Mouse (Mus musculus) hindbrain, embryonic 11.5 days (tissue): ENCODE results near the gene Anp32b. TPM values are rescaled to one million over a fixed set of nuclear protein-coding genes. Genes with fewer than 3 reads are reported as not detected.

Experiments
- ATAC-seq: fragments of 200-750 bp; cut with Nextera tagmentation; 2 replicates; pipeline ENCODE4 v1.8.0; 2017; ENCODE audit warnings: mild to moderate bottlenecking, moderate TSS enrichment, moderate library complexity; ENCODE audit not compliant: low FRiP score
- DNase-seq: peaks from one replicate; pipeline ENCODE4 v3.0.0-alpha.2; 2015; ENCODE audit warnings: low spot score
- H3K27ac ChIP-seq: fragments of 300-500 bp; sonication (generic); 2 replicates; pipeline ENCODE4 v1.5.1; 2014; ENCODE audit warnings: mild to moderate bottlenecking, low read depth, low read length
- H3K27me3 ChIP-seq: fragments of 300-500 bp; sonication (generic); 2 replicates; pipeline ENCODE4 v1.6.1; 2014; ENCODE audit warnings: mild to moderate bottlenecking, low read length, moderate library complexity, mixed read lengths; ENCODE audit not compliant: control insufficient read depth, insufficient read depth
- H3K36me3 ChIP-seq: fragments of 300-500 bp; sonication (generic); 2 replicates; pipeline ENCODE4 v1.6.1; 2014; ENCODE audit warnings: mild to moderate bottlenecking, low read length, moderate library complexity, mixed read lengths; ENCODE audit not compliant: control insufficient read depth, insufficient read depth
- H3K4me1 ChIP-seq: fragments of 300-500 bp; sonication (generic); replicated peaks from 2 replicates; pipeline ENCODE4 v1.6.1; 2014; ENCODE audit warnings: low read length, mixed read lengths; ENCODE audit not compliant: control insufficient read depth, insufficient read depth
- H3K4me2 ChIP-seq: fragments of 300-500 bp; sonication (generic); replicated peaks from 2 replicates; pipeline ENCODE4 v1.6.1; 2014; ENCODE audit warnings: mild to moderate bottlenecking, low read depth, low read length
- H3K4me3 ChIP-seq: fragments of 300-500 bp; sonication (generic); 2 replicates; pipeline ENCODE4 v1.5.1; 2014; ENCODE audit warnings: low read depth, low read length
- H3K9ac ChIP-seq: fragments of 300-500 bp; sonication (generic); 2 replicates; pipeline ENCODE4 v1.6.1; 2014; ENCODE audit warnings: low read depth, low read length
- H3K9me3 ChIP-seq: fragments of 300-500 bp; sonication (generic); 2 replicates; pipeline ENCODE4 v1.6.1; 2016; ENCODE audit warnings: low read length; ENCODE audit not compliant: control insufficient read depth
- whole genome bisulfite sequencing: fragments of 180-500 bp; shearing (Covaris S2); extraction: QIAGEN DNeasy Blood & Tissue Kit; methylation state at CpG from one replicate; pipeline ENCODE4 v1.1.7; 2014; 5-methylcytosine and 5-hydroxymethylcytosine counted together
- polyA plus RNA-seq: library from polyadenylated mRNA; unstranded; fragments of >200 nt; fragmentation: Nextera tagmentation; extraction: Ambion mirVana; gene quantifications from 2 replicates; pipeline ENCODE4 v1.2.1, GENCODE M21; 2014

Anp32b gene
- polyA plus RNA-seq, 1 experiment from 2014 or later, result 285 TPM

DNA sequence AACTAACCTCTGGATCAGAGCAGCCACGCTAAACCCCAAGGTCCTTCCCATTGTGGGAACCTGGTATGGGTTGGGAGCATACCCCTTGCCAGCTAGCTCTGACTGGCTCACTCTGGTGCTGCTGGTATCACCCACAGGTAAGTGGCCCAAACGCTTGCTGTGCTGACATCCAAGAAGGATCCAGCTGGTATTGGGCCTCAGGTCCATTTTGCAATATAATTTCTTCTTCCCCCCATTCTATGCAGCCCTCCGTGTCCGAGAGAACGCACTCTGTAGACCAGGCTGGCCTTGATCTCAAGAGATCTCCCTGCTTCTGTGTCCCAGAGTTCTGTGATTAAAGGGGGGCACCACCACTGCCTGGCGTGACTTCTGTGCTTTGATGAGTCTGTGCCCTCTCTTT lies 42.4 kb downstream of the Anp32b start:
- Histone ChIP-seq H3K36me3 (no peaks in the 10 kb centered on the region), H3K4me3 (no peak overlapping the region), H3K27ac (no peak overlapping the region), H3K4me2 (no peak overlapping the region), H3K9me3 (no peaks in the 10 kb centered on the region), H3K27me3 (no peaks in the 10 kb centered on the region), H3K9ac (no peak overlapping the region), H3K4me1 (no peaks in the 10 kb centered on the region)
- DNase-seq, result no peak
- WGBS, result 96% methylated on average over 6 of the region's 6 CpGs
- no peak for ATAC-seq

DNA sequence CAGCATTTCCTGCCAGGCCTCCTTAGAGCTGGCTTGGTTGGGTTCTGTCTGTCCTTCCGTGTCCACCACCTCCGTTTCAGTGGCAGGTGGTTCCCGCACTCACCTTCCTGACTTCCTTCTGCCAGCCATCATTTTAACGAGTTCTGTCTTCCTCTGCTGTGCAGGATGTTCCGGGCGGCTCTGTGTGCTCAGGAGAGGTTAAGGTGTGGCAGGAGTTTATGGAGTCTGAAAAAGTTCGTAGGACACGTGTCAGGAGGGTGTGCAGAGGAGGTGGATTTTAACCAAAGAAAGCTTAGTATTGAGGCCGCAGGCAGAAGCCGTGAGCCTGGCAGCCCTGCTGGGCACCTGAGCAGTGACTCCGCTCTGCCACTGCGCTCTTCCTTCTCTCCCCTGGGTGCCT lies 44.8 kb downstream of the Anp32b start:
- no peak overlapping the region for H3K27ac ChIP-seq
- no peak overlapping the region for H3K4me3 ChIP-seq
- H3K9me3 ChIP-seq, result no peaks in the 10 kb centered on the region
- 89% methylated on average over 12 of the region's 12 CpGs for WGBS
- H3K4me1 ChIP-seq, result no peaks in the 10 kb centered on the region
- DNase-seq (no peak), ATAC-seq (no peak)
- H3K36me3 ChIP-seq, result no peaks in the 10 kb centered on the region
- H3K9ac ChIP-seq, result no peak overlapping the region
- no peak overlapping the region for H3K4me2 ChIP-seq
- 0 out of 2 replicates have a peak, but pooled peaks cover 4% of the 10 kb centered on the region for H3K27me3 ChIP-seq

DNA sequence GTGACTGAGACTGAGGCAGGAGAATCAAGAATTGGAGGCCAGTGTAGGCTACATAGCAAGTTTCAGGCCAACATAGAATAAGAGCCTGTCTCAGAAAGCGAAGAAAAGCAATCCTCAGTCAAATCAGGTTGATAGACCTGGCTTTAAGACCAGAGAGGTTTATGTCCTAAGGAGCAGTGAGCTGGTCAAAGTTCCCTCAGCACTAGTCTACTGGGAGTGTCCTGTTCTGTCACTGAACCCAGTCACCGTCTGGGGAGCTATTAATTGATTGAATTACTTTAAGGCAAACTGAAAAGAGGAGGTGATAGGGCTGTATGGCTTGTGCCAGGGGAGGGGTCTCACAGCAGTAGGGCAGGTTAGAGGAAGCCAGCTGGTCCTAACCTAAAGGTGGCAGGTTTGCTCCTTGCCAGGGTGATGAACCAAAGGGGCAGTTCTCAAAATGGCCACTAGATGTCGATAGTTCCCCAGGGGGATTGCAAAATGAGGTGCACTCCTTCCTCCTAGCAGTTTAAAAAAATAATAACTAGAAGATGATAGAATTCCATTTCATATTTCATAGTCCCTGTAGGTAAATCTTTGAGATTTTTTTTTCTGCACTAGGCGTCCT lies 46.7 kb downstream of the Anp32b start:
- DNase-seq, result peak; percentile 80
- H3K4me3 ChIP-seq, result no peak overlapping the region
- no peaks in the 10 kb centered on the region for H3K9me3 ChIP-seq
- 0 out of 2 replicates have a peak, but pooled peaks cover 4% of the 10 kb centered on the region for H3K27me3 ChIP-seq
- no peak overlapping the region for H3K9ac ChIP-seq
- no peak for ATAC-seq
- H3K27ac ChIP-seq, result no peak overlapping the region
- no peaks in the 10 kb centered on the region for H3K36me3 ChIP-seq
- no peak overlapping the region for H3K4me2 ChIP-seq
- WGBS, result 43% methylated on average over 4 of the region's 4 CpGs
- no peaks in the 10 kb centered on the region for H3K4me1 ChIP-seq

DNA sequence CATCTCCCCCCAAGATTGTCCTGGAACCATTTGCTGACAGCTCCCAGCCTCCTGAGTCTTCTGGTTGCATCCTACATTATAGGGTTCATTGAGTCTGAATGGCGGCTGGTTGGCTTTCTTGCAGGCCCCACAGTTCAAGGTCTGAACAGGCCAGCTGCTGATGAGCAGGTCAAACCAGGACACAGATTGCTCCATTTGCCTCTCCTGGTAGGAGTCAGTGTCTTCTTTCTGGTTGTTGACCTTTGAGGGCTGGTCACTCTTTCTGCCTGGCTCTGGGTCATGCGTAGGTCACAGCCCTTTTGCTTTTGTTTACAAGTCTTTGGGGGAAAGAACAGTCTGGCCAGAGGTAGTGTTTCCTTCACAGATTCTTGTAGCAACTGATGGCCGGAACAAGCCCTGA lies 47.8 kb downstream of the Anp32b start:
- no peak for DNase-seq
- no peaks in the 10 kb centered on the region for H3K4me1 ChIP-seq
- no peak overlapping the region for H3K4me3 ChIP-seq
- H3K9me3 ChIP-seq, result no peaks in the 10 kb centered on the region
- no peak overlapping the region for H3K27ac ChIP-seq
- ATAC-seq, result no peak
- H3K4me2 ChIP-seq, result no peak overlapping the region
- H3K9ac ChIP-seq, result no peak overlapping the region
- H3K36me3 ChIP-seq, result no peaks in the 10 kb centered on the region
- WGBS, result 38% methylated on average over 3 of the region's 3 CpGs
- 0 out of 2 replicates have a peak, but pooled peaks cover 4% of the 10 kb centered on the region for H3K27me3 ChIP-seq

DNA sequence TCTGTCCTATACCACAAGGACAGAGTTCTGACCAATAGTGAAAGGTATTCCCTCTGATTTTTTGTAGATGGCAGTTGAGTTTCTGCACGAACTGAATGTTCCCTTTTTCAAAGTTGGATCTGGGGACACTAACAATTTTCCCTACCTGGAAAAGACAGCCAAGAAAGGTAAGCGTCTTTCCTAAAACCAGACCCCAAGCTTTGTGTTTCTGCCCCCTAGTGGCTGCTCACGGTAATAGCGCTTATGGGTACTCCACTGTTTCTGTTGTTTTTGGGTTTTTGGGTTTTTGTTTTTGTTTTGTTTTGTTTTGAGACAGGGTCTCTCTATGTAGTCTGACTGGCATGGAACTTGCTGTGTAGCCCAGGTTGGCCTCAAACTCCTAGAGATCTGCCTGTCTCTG lies 48.3 kb downstream of the Anp32b start:
- no peak overlapping the region for H3K9ac ChIP-seq
- no peak overlapping the region for H3K4me2 ChIP-seq
- WGBS, result 12% methylated on average over 4 of the region's 4 CpGs
- no peaks in the 10 kb centered on the region for H3K9me3 ChIP-seq
- H3K36me3 ChIP-seq, result no peaks in the 10 kb centered on the region
- 0 out of 2 replicates have a peak, but pooled peaks cover 4% of the 10 kb centered on the region for H3K27me3 ChIP-seq
- DNase-seq, result peak; percentile 71
- no peak overlapping the region for H3K4me3 ChIP-seq
- no peaks in the 10 kb centered on the region for H3K4me1 ChIP-seq
- H3K27ac ChIP-seq, result no peak overlapping the region
- no peak for ATAC-seq

DNA sequence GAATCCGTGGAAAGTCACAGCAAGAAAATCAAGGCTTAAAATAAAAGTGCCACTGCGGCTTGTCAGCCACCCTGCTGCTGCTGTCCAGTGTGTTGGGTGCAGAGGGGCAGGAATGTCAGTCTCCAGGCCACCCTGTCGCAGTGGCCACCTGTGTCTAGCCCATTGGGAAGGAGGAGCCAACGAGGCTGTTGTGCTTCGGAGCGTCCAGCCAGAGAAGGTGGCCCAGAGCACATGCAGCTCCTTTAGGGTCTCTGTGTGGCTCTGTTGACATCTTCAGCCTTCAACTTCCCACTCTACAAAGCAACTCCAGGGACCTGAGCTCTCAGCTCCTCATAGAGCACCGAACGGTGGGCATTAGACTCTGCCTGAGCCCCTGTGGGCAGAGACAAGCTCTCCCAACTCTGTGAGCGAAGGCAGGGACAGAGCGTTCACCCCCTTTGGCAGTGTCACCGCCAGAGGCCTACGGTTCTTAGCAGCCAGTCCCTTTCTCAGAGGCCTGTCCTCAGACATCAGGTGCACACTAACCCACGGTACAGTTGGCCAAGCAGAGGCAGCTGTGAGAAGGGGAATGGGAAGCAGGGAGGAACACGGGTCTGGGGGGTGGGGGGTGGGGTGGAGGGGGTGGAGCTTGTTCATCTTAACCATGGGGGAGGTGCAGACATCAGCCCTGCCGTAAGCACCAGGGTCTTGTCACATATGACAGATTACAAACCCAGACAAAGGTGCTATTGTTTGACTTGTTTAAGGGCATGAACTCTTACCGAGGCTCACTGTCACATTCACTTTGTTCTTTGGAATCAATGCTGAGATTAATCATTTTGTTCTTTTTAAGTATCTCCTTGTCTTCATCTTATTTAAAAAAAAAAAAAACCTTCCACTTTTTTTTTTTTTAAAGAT lies 52.2 kb downstream of the Anp32b start:
- H3K4me1 ChIP-seq, result no peaks in the 10 kb centered on the region
- 57% methylated on average over 16 of the region's 16 CpGs for WGBS
- no peak overlapping the region for H3K4me2 ChIP-seq
- no peaks in the 10 kb centered on the region for H3K9me3 ChIP-seq
- ATAC-seq (no peak), DNase-seq (no peak)
- H3K4me3 ChIP-seq, result no peak overlapping the region
- H3K27me3 ChIP-seq, result peaks cover 18% of the 10 kb centered on the region
- H3K36me3 ChIP-seq, result no peaks in the 10 kb centered on the region
- H3K9ac ChIP-seq, result no peak overlapping the region
- no peak overlapping the region for H3K27ac ChIP-seq

DNA sequence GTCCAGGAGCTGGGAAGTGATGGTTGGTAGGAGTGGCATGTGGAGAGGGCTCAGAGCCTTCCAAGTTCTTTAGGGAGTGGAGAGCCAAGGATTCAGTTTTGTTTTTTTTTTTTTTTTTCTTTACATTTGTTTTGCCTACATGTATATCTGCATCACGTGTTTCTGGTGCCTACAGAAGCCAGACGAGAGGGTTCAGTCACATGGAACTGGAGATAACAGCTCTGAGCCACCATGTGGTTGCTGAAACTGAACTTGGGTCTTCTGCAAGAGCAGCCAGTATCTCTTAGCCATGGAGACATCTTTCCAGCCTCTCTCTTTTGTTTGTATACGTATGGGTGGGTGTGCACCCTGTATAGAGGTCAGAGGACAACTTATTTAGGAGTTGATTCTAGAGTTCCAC lies 53.2 kb downstream of the Anp32b start:
- ATAC-seq, result no peak
- 86% methylated on average over 3 of the region's 3 CpGs for WGBS
- no peak for DNase-seq
- Histone ChIP-seq H3K4me2 (no peak overlapping the region), H3K36me3 (no peaks in the 10 kb centered on the region), H3K4me3 (no peak overlapping the region), H3K9ac (no peak overlapping the region), H3K4me1 (no peaks in the 10 kb centered on the region), H3K27me3 (peaks cover 18% of the 10 kb centered on the region), H3K9me3 (no peaks in the 10 kb centered on the region), H3K27ac (no peak overlapping the region)

DNA sequence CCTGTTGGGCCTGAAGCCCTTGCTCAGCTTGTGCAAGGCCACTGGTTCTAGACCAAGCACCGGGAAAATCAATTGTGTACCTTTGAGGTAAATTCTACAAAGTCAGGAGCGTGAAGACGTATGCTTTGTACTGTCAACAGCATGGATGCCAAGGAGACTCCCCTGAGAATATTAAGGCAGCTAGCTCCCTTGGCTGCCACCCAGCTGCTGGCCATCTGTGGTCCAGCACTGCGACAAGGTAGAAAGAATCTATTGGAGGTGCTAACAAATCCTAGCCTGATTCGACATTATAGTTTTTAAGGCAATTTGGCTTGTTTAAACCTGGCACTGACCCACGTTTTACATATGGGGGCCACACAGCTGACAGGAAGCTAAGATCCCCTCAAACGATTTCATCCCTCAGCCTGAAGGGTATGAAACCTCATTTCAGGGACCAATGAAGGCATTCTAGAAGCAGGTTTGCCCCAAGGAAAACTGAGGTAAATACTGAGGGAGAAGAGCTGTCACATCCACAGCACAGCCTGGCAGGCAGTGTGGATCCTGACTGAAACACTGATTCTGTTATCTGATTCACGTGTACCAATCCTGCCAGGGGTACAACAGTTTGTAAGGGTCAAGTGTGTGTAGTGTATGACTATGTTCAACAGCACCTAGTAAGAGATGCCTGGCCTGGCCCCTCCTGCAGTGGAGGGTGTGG lies 54.8 kb downstream of the Anp32b start:
- 68% methylated on average over 8 of the region's 8 CpGs for WGBS
- Histone ChIP-seq H3K9ac (no peak overlapping the region), H3K4me1 (no peaks in the 10 kb centered on the region), H3K27ac (no peak overlapping the region), H3K27me3 (peaks cover 14% of the 10 kb centered on the region), H3K4me2 (no peak overlapping the region), H3K9me3 (no peaks in the 10 kb centered on the region), H3K4me3 (no peak overlapping the region), H3K36me3 (no peaks in the 10 kb centered on the region)
- DNase-seq (no peak), ATAC-seq (no peak)
